Mouse (Mus musculus): Measurements from ENCODE around the gene Serpina3g. TPM values are rescaled to one million over a fixed set of nuclear protein-coding genes. Genes with fewer than 3 reads are reported as not detected.

The Serpina3g gene
- total RNA-seq, 1 experiment: 0.27 TPM

- in situ Hi-C loops (cut with MboI; ENCODE audit: low sequenced_read_pairs in 2 of 2, unreplicated experiment in 2 of 2): no loop called here
Observed at GRCm38 (mm10) chr12:104283380-104283779, 47.3 kb downstream of the Serpina3g start.

DNA sequence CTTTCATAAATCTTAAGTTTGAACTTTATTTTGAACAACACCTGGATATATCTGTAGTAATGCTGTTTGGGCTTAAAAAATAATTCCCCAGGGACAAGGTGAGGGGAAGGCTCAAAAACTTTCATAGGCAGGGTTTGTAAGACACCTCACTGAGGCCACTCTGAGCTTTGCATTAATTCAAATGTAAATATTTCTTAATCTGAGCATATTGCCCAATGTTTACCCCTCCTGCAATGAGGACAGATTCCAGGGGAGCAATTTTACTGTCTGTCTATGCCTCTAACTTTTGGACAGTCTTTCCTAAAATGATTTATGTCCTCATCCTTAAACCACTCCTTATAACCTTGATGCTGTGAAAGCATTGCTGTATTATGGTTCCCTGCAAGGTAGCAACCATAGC is 52.3 kb downstream of the Serpina3g start:
- TF ChIP-seq ZC3H11A (IDR thresholded peaks at IDR 0.05; ENCODE audit: borderline replicate concordance, low read depth, low read length) (no peak), ZNF384 (IDR thresholded peaks at IDR 0.05; ENCODE audit: low read depth, low read length) (no peak), HCFC1 (IDR thresholded peaks at IDR 0.05; ENCODE audit: borderline replicate concordance, insufficient read depth, low read length) (no peak), CHD2 (IDR thresholded peaks at IDR 0.05; ENCODE audit: low read depth, low read length) (no peak), MAFK (IDR thresholded peaks at IDR 0.05; ENCODE audit: insufficient read depth, low read depth, low read length) (no peak)
- Histone ChIP-seq H3K9me3 (ENCODE audit: control insufficient read depth, insufficient read depth, low read depth, low read length) (no peaks in the 10 kb centered on the region), H3K27ac (ENCODE audit: insufficient read depth, low read depth, low read length, poor library complexity, severe bottlenecking) (no peak overlapping the region), H3K4me1 (ENCODE audit: control insufficient read depth in 2 of 2, insufficient read depth in 2 of 2, low read length in 2 of 2, poor library complexity in 1 of 2) (no peaks in the 10 kb centered on the region), H3K9ac (ENCODE audit: insufficient read depth, low read depth, low read length, poor library complexity, severe bottlenecking) (no peak overlapping the region), H3K4me3 (ENCODE audit: insufficient read depth in 1 of 2, low read depth in 1 of 2, low read length in 2 of 2, poor library complexity in 1 of 2, severe bottlenecking in 1 of 2) (no peak overlapping the region), H3K36me3 (ENCODE audit: control insufficient read depth, insufficient read depth, low read length, poor library complexity, severe bottlenecking) (no peaks in the 10 kb centered on the region)
- in situ Hi-C loops (cut with MboI; ENCODE audit: low sequenced_read_pairs in 2 of 2, unreplicated experiment in 2 of 2): no loop called here
- no peak for DNase-seq (ENCODE audit: low read depth, low spot score)

More at GRCm38 (mm10) chr12:104283380-104283779, 47.3 kb downstream of the Serpina3g start:
- Histone ChIP-seq H3K9ac (ENCODE audit: insufficient read depth, low read depth, low read length, poor library complexity, severe bottlenecking) (no peak overlapping the region), H3K9me3 (ENCODE audit: control insufficient read depth, insufficient read depth, low read depth, low read length) (peaks cover 4% of the 10 kb centered on the region; the same call in 1 of the 2 replicates), H3K4me3 (ENCODE audit: insufficient read depth in 1 of 2, low read depth in 1 of 2, low read length in 2 of 2, poor library complexity in 1 of 2, severe bottlenecking in 1 of 2) (no peak overlapping the region), H3K27ac (ENCODE audit: insufficient read depth, low read depth, low read length, poor library complexity, severe bottlenecking) (no peak overlapping the region), H3K36me3 (ENCODE audit: control insufficient read depth, insufficient read depth, low read length, poor library complexity, severe bottlenecking) (no peaks in the 10 kb centered on the region), H3K4me1 (ENCODE audit: control insufficient read depth in 2 of 2, insufficient read depth in 2 of 2, low read length in 2 of 2, poor library complexity in 1 of 2) (no peaks in the 10 kb centered on the region)
- no peak for TF ChIP-seq CHD2 (IDR thresholded peaks at IDR 0.05; ENCODE audit: low read depth, low read length)
- TF ChIP-seq ZNF384 (IDR thresholded peaks at IDR 0.05; ENCODE audit: low read depth, low read length): no peak
- no peak for TF ChIP-seq HCFC1 (IDR thresholded peaks at IDR 0.05; ENCODE audit: borderline replicate concordance, insufficient read depth, low read length)
- DNase-seq (ENCODE audit: low read depth, low spot score): no peak

DNA sequence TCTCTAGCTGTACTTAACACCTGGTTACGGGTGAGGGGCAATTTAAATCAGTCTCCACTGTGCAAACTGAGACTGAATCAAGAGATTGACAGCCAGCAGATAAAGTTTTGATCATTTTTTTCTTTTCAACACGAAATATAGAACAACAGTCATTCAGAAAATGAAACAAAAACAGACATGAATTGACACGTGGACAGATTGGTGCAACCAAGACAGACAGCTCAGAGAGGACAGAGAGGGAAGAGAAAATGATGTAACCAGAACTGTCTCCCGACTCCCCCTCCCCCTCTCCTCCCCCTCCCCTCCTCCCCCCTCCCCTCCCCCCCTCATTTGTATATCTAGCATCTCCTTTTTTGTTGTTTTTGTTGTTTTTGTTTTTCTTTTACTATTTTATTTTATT is 53.8 kb downstream of the Serpina3g start:
- Histone ChIP-seq H3K27ac (ENCODE audit: insufficient read depth, low read depth, low read length, poor library complexity, severe bottlenecking) (no peak overlapping the region), H3K4me3 (ENCODE audit: insufficient read depth in 1 of 2, low read depth in 1 of 2, low read length in 2 of 2, poor library complexity in 1 of 2, severe bottlenecking in 1 of 2) (no peak overlapping the region), H3K9ac (ENCODE audit: insufficient read depth, low read depth, low read length, poor library complexity, severe bottlenecking) (no peak overlapping the region), H3K9me3 (ENCODE audit: control insufficient read depth, insufficient read depth, low read depth, low read length) (no peaks in the 10 kb centered on the region), H3K4me1 (ENCODE audit: control insufficient read depth in 2 of 2, insufficient read depth in 2 of 2, low read length in 2 of 2, poor library complexity in 1 of 2) (no peaks in the 10 kb centered on the region), H3K36me3 (ENCODE audit: control insufficient read depth, insufficient read depth, low read length, poor library complexity, severe bottlenecking) (no peaks in the 10 kb centered on the region)
- in situ Hi-C loops (cut with MboI; ENCODE audit: low sequenced_read_pairs in 2 of 2, unreplicated experiment in 2 of 2): no loop called here
- DNase-seq (ENCODE audit: low read depth, low spot score): no peak
- TF ChIP-seq HCFC1 (IDR thresholded peaks at IDR 0.05; ENCODE audit: borderline replicate concordance, insufficient read depth, low read length) (no peak), ZC3H11A (IDR thresholded peaks at IDR 0.05; ENCODE audit: borderline replicate concordance, low read depth, low read length) (no peak), CHD2 (IDR thresholded peaks at IDR 0.05; ENCODE audit: low read depth, low read length) (no peak), ZNF384 (IDR thresholded peaks at IDR 0.05; ENCODE audit: low read depth, low read length) (no peak), MAFK (IDR thresholded peaks at IDR 0.05; ENCODE audit: insufficient read depth, low read depth, low read length) (no peak)

Other genes starting within 250 kb of the Serpina3g start
- gene Serpina11, start 246.3 kb upstream of the Serpina3g start, total RNA-seq (2012; rRNA removed): not detected in 2 replicates
- 0.18 TPM in 1 of 2 replicates, not detected in the other for gene Serpina9, start 222.5 kb upstream of the Serpina3g start, total RNA-seq (2012; rRNA removed)
- 0.13 TPM in 1 of 2 replicates, not detected in the other for gene Serpina12, start 191.8 kb upstream of the Serpina3g start, total RNA-seq (2012; rRNA removed)
- gene Serpina5, start 135.1 kb upstream of the Serpina3g start, total RNA-seq (2012; rRNA removed): not detected in 2 replicates
- gene Serpina3a, start 123.5 kb upstream of the Serpina3g start, total RNA-seq (2012; rRNA removed): not detected in 2 replicates
- not detected in 2 replicates for gene Serpina3b, start 108.2 kb upstream of the Serpina3g start, total RNA-seq (2012; rRNA removed)
- gene Serpina3c, start 82.4 kb upstream of the Serpina3g start, total RNA-seq (2012; rRNA removed): not detected in 2 replicates
- not detected in 2 replicates for gene Serpina3f, start 21.7 kb upstream of the Serpina3g start, total RNA-seq (2012; rRNA removed)
- gene Serpina3i, start 26.9 kb downstream of the Serpina3g start, total RNA-seq (2012; rRNA removed): 1.4 and 2.4 TPM in 2 replicates
- not detected in 2 replicates for gene Serpina3j, start 78.3 kb downstream of the Serpina3g start, total RNA-seq (2012; rRNA removed)
- gene Serpina3k, start 102.2 kb downstream of the Serpina3g start, total RNA-seq (2012; rRNA removed): 0.27 TPM in 1 of 2 replicates, not detected in the other
- 0.42 and 5.5 TPM in 2 replicates for gene Serpina3m, start 102.2 kb downstream of the Serpina3g start, total RNA-seq (2012; rRNA removed)
- gene Serpina3n, start 170.5 kb downstream of the Serpina3g start, total RNA-seq (2012; rRNA removed): 0.16 and 0.58 TPM in 2 replicates
- gene Gsc, start 237.1 kb downstream of the Serpina3g start, total RNA-seq (2012; rRNA removed): 0.48 and 0.54 TPM in 2 replicates

Measured in ES-E14 (cell line).